Mouse (Mus musculus): ENCODE measurements around the gene Prps2.

DNA sequence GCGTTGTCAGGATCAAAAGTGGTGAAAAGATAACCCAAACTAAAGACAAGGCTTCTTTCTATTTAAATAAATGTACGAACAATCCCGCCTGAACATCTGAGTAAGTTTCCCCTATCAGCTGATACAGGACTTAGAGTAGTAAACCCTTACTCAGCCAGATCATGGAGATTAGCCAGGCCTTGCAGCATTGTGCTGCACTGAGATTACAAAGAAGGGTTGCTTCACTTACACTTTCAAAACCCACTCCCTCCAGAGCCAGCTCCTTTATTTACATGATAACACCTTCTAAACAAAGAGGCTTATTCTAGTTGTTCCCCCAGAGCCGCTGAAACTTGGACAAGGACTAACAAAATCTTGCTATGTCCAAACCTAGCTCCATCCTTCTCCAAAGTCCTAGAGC is 2.5 kb downstream of the Prps2 start:
- TF ChIP-seq CTCF (IDR thresholded peaks at IDR 0.05; ENCODE audit: borderline replicate concordance, extremely low read depth, insufficient read depth, insufficient read length), result no peak
- no peak for TF ChIP-seq POLR2A (IDR thresholded peaks at IDR 0.05; ENCODE audit: borderline replicate concordance, extremely low read depth, insufficient read depth, insufficient read length, poor library complexity, severe bottlenecking)
